Mouse (Mus musculus) embryo, embryonic 10 days (tissue): ENCODE measurements around the gene Vmn2r112.
"Not testable (repeated sequence)": the region's sequence is repeated elsewhere in the genome, so short reads cannot be mapped to it uniquely, and the experiment has no call there.

Experiments
- DNase-seq: peaks from one replicate; pipeline ENCODE4 v3.0.0-alpha.2; 2015; ENCODE audit warnings: low spot score

Gene Vmn2r112

DNA sequence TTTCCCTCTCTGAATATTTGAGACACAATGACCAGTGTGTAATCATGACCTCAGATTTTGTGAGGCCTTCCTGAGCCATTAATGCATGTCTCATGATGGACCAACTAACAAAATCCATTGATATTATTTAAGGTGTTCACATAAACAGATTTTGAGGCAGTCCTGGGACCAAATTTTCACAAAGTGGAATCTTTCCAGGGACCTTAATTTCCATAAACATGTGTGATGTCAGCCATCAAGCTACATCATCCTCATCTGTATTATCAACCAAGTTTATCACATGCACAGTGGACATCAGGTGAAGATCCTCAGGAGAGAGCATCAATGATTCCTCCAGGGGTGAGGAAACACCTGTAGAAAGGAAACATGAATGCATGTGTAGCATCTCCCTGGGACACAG lies at the start of gene Vmn2r112:
TSS of gene Vmn2r112 (plus strand) at position 301 of the 400 bp plus-strand sequence.
- DNase-seq = not testable (repeated sequence)

DNA sequence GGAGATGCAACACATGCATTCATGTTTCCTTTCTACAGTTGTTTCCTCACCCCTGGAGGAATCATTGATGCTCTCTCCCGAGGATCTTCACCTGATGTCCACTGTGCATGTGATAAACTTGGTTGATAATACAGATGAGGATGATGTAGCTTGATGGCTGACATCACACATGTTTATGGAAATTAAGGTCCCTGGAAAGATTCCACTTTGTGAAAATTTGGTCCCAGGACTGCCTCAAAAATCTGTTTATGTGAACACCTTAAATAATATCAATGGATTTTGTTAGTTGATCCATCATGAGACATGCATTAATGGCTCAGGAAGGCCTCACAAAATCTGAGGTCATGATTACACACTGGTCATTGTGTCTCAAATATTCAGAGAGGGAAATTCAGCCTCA lies 27.4 kb upstream of the Vmn2r112 start, which contains the start of gene Vmn2r111:
TSS of gene Vmn2r111 (minus strand) at position 101 of the 400 bp plus-strand sequence.
- not testable (repeated sequence) for DNase-seq

DNA sequence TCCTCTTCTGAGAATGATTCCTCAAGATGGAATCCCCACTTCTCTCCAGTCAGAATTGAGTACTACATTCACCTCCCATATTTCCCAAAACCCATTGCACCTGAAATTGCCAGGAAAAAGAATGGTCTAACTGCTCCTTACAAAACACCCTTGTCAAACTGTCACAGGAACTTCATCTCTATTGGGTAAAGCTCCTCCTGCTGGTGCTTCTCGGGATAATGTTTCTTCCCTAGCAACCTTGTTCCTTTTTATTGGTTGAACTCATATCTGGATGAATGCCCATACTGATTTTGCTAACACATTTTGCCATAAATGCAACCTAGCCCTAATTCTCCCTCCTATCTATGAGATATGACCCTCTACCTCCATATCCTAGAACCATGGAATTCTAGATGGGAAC lies 29.9 kb downstream of the Vmn2r112 start:
- no peak for DNase-seq
